Mouse (Mus musculus): ENCODE data around the gene Psmd2. TPM values are rescaled to one million over a fixed set of nuclear protein-coding genes. Genes with fewer than 3 reads are reported as not detected.

The Psmd2 gene
- 330 and 353 TPM in 2 replicates for polyA plus RNA-seq (2015; fragmentation: Nextera tagmentation; extraction: Ambion mirVana)

- peak within 1 kb of the TSS; percentile 88 for H3K4me2 ChIP-seq
- 2% methylated on average over 46 of the region's 46 CpGs for WGBS
- H3K27me3 ChIP-seq: no peaks in the 10 kb centered on the region
- peak within 1 kb of the TSS; percentile 86 for H3K27ac ChIP-seq
- peaks cover 31% of the 10 kb centered on the region for H3K36me3 ChIP-seq
- peak within 1 kb of the TSS; percentile 91 for H3K9ac ChIP-seq
- peaks cover 15% of the 10 kb centered on the region for H3K4me1 ChIP-seq
- peak; percentile 97 for ATAC-seq (replicated peaks; ENCODE audit: low FRiP score)
- no peaks in the 10 kb centered on the region for H3K9me3 ChIP-seq (replicated peaks)
- H3K4me3 ChIP-seq (replicated peaks): peak within 1 kb of the TSS; percentile 93
These were observed at the start of gene Psmd2 for GRCm38 (mm10) chr16:20651076-20651946. Gene Psmd2 (plus strand): TSS chr16:20651652.

DNA sequence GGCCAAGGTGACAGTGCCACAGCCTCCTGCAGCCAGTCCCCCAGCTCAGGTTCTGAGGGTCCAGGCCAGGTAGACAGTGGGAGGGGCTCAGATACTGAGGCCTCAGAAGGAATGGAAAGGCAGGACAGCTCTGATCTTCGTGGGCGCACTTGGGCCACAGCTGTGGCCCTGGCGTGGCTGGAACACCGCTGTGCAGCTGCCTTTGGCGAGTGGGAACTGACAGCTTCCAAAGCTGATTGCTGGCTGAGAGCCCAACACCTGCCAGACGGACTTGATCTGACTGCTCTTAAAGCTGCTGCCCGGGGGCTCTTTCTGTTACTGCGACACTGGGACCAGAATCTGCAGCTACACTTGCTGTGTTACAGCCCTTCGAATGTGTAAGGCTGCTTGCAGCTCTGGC, 46.7 kb upstream of the Psmd2 start:
- Histone ChIP-seq H3K4me1 (peaks cover 9% of the 10 kb centered on the region), H3K4me3 (replicated peaks) (no peak overlapping the region), H3K27ac (no peak overlapping the region), H3K9ac (no peak overlapping the region), H3K36me3 (peaks cover 39% of the 10 kb centered on the region), H3K4me2 (no peak overlapping the region), H3K9me3 (replicated peaks) (no peaks in the 10 kb centered on the region), H3K27me3 (no peaks in the 10 kb centered on the region)
- ATAC-seq (replicated peaks; ENCODE audit: low FRiP score): no peak
- 80% methylated on average over 9 of the region's 9 CpGs for WGBS

DNA sequence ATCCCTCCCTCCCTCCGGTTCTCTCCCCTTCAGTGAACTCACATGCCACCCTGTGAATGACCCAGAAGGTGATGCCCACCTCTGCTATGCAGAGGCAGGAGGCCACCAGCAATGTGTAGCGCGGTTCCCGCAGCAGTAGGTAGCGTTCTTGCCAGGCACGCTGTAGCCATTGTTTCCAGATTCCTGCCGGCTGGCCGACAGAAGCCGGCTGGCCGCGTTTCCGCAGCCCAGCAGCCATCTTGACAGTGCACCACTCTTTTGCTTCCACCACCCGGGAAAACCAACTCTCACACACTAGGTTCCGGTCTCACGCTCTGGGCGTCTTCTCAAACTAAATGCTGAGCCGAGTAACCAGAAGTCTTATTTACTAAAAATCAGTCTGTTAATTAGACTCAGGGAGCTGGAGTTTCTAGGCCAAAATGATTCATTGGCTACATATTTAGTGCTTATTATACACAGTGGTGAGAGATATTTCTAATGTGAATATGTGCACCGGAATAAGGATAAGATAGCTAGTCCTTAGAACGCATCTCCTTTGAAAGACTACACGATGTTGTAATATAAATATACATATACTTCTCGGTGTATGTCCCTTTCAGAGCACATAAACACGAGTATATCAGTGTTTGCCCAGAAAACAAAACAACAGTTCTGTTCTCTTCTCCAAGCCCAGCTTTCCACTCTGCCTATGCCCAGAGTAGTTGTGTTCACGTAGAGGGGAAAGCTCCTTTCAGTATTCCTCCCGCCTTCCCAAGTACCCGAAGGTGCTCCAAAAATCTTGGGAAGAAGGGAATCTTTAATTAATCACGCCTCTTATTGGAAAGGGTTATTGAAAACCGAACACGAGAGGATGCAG, 40.7 kb upstream of the Psmd2 start:
- H3K4me2 ChIP-seq: peak overlapping the region; percentile 89
- peak; percentile 77 for ATAC-seq (replicated peaks; ENCODE audit: low FRiP score)
- peak overlapping the region; percentile 76 for H3K9ac ChIP-seq
- H3K4me1 ChIP-seq: peaks cover 28% of the 10 kb centered on the region
- no peaks in the 10 kb centered on the region for H3K27me3 ChIP-seq
- under 1% methylated on average over 28 of the region's 28 CpGs for WGBS
- peak overlapping the region; percentile 76 for H3K4me3 ChIP-seq (replicated peaks)
- no peaks in the 10 kb centered on the region for H3K9me3 ChIP-seq (replicated peaks)
- H3K36me3 ChIP-seq: peaks cover 22% of the 10 kb centered on the region
- H3K27ac ChIP-seq: peak overlapping the region; percentile 90

GRCm38 (mm10) chr16:20611357-20612227, 39.9 kb upstream of the Psmd2 start, which contains the start of the genes Eef1akmt4, Gm49333 and Alg3:
Gene Eef1akmt4 (plus strand): TSS chr16:20611593.
Gene Gm49333 (plus strand): TSS chr16:20611610.
Gene Alg3 (minus strand): TSS chr16:20611735.
- H3K4me1 ChIP-seq: peaks cover 28% of the 10 kb centered on the region
- H3K4me3 ChIP-seq (replicated peaks): peak within 1 kb of the TSS; percentile 76
- no peaks in the 10 kb centered on the region for H3K9me3 ChIP-seq (replicated peaks)
- H3K4me2 ChIP-seq: peak within 1 kb of the TSS; percentile 89
- peak within 1 kb of the TSS; percentile 76 for H3K9ac ChIP-seq
- H3K36me3 ChIP-seq: peaks cover 14% of the 10 kb centered on the region
- H3K27me3 ChIP-seq: no peaks in the 10 kb centered on the region
- ATAC-seq (replicated peaks; ENCODE audit: low FRiP score): peak; percentile 98
- 1% methylated on average over 41 of the region's 41 CpGs for WGBS
- H3K27ac ChIP-seq: peak within 1 kb of the TSS; percentile 90

- Histone ChIP-seq H3K27me3 (peaks cover 39% of the 10 kb centered on the region), H3K36me3 (peaks cover 8% of the 10 kb centered on the region; the same call in 1 of the 2 replicates), H3K4me2 (peak overlapping the region; percentile 98), H3K9me3 (replicated peaks) (no peaks in the 10 kb centered on the region), H3K27ac (no peak overlapping the region), H3K4me1 (peaks cover 32% of the 10 kb centered on the region), H3K9ac (no peak overlapping the region), H3K4me3 (replicated peaks) (peak overlapping the region; percentile 71)
- WGBS: 2% methylated on average over 80 of the region's 83 CpGs
- ATAC-seq (replicated peaks; ENCODE audit: low FRiP score): peak; percentile 52
These were observed 31.7 kb upstream of the Psmd2 start for GRCm38 (mm10) chr16:20619541-20620398.

GRCm38 (mm10) chr16:20620399-20620735, 31.1 kb upstream of the Psmd2 start:
- Histone ChIP-seq H3K4me3 (replicated peaks) (peak overlapping the region; percentile 71), H3K4me1 (peaks cover 32% of the 10 kb centered on the region), H3K4me2 (peak overlapping the region; percentile 98), H3K27ac (no peak overlapping the region), H3K9ac (no peak overlapping the region), H3K36me3 (peaks cover 8% of the 10 kb centered on the region; the same call in 1 of the 2 replicates), H3K27me3 (peaks cover 39% of the 10 kb centered on the region), H3K9me3 (replicated peaks) (no peaks in the 10 kb centered on the region)
- 0% methylated on average over 9 of the region's 9 CpGs for WGBS
- no peak; the same call in 1 of the 2 replicates for ATAC-seq (replicated peaks; ENCODE audit: low FRiP score)

DNA sequence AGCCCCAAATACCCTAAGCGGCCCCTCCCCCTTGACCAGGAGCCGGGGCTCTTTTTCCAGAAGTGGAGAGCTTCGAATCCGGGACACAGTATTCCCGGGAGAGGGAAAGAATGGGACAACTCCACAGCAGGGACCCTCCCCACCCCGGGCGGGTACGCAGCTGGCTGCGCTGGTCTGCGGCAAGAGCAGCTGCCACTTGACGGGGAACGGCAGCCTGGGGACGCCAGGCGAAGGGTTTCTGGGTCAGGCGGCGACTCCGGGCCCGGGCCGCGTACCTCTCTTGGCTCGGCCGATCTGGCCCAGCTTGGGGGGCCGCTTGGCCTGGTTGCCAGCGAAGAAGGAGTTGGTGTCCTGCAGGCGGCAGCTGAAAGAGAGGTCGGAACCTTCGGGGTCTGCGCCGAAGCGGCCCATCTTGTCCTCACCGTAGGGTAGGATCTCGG, 30.7 kb upstream of the Psmd2 start:
- Histone ChIP-seq H3K27me3 (peaks cover 39% of the 10 kb centered on the region), H3K4me1 (peaks cover 32% of the 10 kb centered on the region), H3K9ac (peak overlapping the region; percentile 63), H3K27ac (no peak overlapping the region), H3K9me3 (replicated peaks) (no peaks in the 10 kb centered on the region), H3K36me3 (peaks cover 8% of the 10 kb centered on the region; the same call in 1 of the 2 replicates), H3K4me2 (peak overlapping the region; percentile 98), H3K4me3 (replicated peaks) (peak overlapping the region; percentile 71)
- WGBS: under 1% methylated on average over 32 of the region's 32 CpGs
- ATAC-seq (replicated peaks; ENCODE audit: low FRiP score): peak; percentile 26

- Histone ChIP-seq H3K4me2 (peak within 1 kb of the TSS; percentile 98), H3K27me3 (peaks cover 39% of the 10 kb centered on the region), H3K9me3 (replicated peaks) (no peaks in the 10 kb centered on the region), H3K27ac (peak within 1 kb of the TSS; percentile 56), H3K4me3 (replicated peaks) (peak within 1 kb of the TSS; percentile 71), H3K9ac (peak within 1 kb of the TSS; percentile 63), H3K4me1 (peaks cover 32% of the 10 kb centered on the region), H3K36me3 (peaks cover 8% of the 10 kb centered on the region; the same call in 1 of the 2 replicates)
- under 1% methylated on average over 85 of the region's 92 CpGs for WGBS
- peak; percentile 74 for ATAC-seq (replicated peaks; ENCODE audit: low FRiP score)
These were observed 30.1 kb upstream of the Psmd2 start, which contains the start of gene Camk2n2 for GRCm38 (mm10) chr16:20621191-20621990. Gene Camk2n2 (minus strand): TSS chr16:20621287.

- peaks cover 32% of the 10 kb centered on the region for H3K4me1 ChIP-seq
- WGBS: under 1% methylated on average over 34 of the region's 37 CpGs
- peak overlapping the region; percentile 98 for H3K4me2 ChIP-seq
- peak overlapping the region; percentile 56 for H3K27ac ChIP-seq
- peak overlapping the region; percentile 71 for H3K4me3 ChIP-seq (replicated peaks)
- H3K9me3 ChIP-seq (replicated peaks): no peaks in the 10 kb centered on the region
- H3K36me3 ChIP-seq: peaks cover 8% of the 10 kb centered on the region; the same call in 1 of the 2 replicates
- H3K27me3 ChIP-seq: peaks cover 44% of the 10 kb centered on the region
- peak overlapping the region; percentile 63 for H3K9ac ChIP-seq
- peak; percentile 20 for ATAC-seq (replicated peaks; ENCODE audit: low FRiP score)
These were observed 29.3 kb upstream of the Psmd2 start for GRCm38 (mm10) chr16:20621991-20622685.
